Mouse (Mus musculus) kidney, adult 2 months (tissue): ENCODE measurements around the gene H2al1m. TPM values are rescaled to one million over a fixed set of nuclear protein-coding genes. Genes with fewer than 3 reads are reported as not detected.

Experiments
- DNase-seq: peaks from one replicate; pipeline ENCODE4 v3.0.0; 2021
- H3K27ac ChIP-seq: fragments of 200-500 bp; 2 replicates; pipeline ENCODE4 v1.5.1; 2012; ENCODE audit warnings: low read depth, low read length, control low read depth, inconsistent platforms; ENCODE audit not compliant: insufficient read depth
- H3K27me3 ChIP-seq: fragments of 200-500 bp; replicated peaks from 2 replicates; pipeline ENCODE4 v1.6.1; 2012; ENCODE audit warnings: mild to moderate bottlenecking, moderate library complexity, low read length, inconsistent platforms; ENCODE audit not compliant: control insufficient read depth, insufficient read depth
- H3K36me3 ChIP-seq: fragments of 200-500 bp; 2 replicates; pipeline ENCODE4 v1.6.1; 2012; ENCODE audit warnings: mild to moderate bottlenecking, moderate library complexity, low read length, inconsistent platforms; ENCODE audit not compliant: control insufficient read depth, insufficient read depth
- H3K4me1 ChIP-seq: fragments of 200-500 bp; 2 replicates; pipeline ENCODE4 v1.6.1; 2011; ENCODE audit warnings: low read length; ENCODE audit not compliant: control insufficient read depth, insufficient read depth
- H3K4me3 ChIP-seq: fragments of 200-500 bp; 2 replicates; pipeline ENCODE4 v1.5.1; 2011; ENCODE audit warnings: mild to moderate bottlenecking, low read depth, low read length, control low read depth; ENCODE audit not compliant: insufficient read depth
- CTCF ChIP-seq: fragments of 200-500 bp; conservative IDR thresholded peaks from 2 replicates; pipeline ENCODE4 v1.5.1; 2011; ENCODE audit warnings: low read depth, mild to moderate bottlenecking, control low read depth, low read length, moderate library complexity, mixed read lengths; ENCODE audit not compliant: insufficient read depth, insufficient read length
- POLR2A ChIP-seq: fragments of 200-500 bp; IDR thresholded peaks from one replicate; pipeline ENCODE4 v1.6.1; 2011; ENCODE audit warnings: low read depth, low read length, control low read depth
- WGBS: fragments of 180-500 bp; shearing (Covaris S2); methylation state at CpG from one replicate; pipeline ENCODE4 v1.1.7; 2018; 5-methylcytosine and 5-hydroxymethylcytosine counted together
- polyA plus RNA-seq: library from polyadenylated mRNA; depleted of rRNA; stranded (reverse); fragments of >200 nt; gene quantifications from 2 replicates; pipeline ENCODE4 v1.2.3, GENCODE M21; 2012

H2al1m gene
- polyA plus RNA-seq, 1 experiment: not detected

DNA sequence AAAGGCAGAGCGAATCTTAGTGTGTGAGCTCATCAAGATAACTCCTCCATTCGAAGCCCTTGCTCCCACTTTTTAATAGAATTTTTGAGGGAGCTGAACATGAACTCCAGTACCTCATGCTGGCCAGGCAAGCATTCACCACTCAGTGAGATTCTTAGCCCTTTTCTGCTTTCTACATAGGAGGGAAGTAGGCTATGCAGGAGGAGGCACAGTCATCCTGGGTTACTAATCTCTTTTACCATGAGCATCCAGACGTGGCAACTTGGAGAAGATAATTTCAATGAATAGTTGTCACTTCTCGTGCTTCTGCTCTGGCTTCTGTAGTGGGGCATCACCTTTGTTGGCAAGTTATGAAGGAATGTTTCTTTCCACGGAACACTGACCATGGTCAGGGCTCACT is 26.8 kb upstream of the H2al1m start, which contains the start of gene Gm14862:
TSS of gene Gm14862 (minus strand) at position 134 of the 400 bp plus-strand sequence.
- Histone ChIP-seq H3K27me3 (no peaks in the 10 kb centered on the region), H3K4me3 (no peak within 1 kb of the TSS), H3K4me1 (no peaks in the 10 kb centered on the region), H3K27ac (no peak within 1 kb of the TSS), H3K36me3 (no peaks in the 10 kb centered on the region)
- DNase-seq: no peak
- WGBS: 61% methylated on average over 5 of the region's 5 CpGs
- TF ChIP-seq POLR2A (no peak), CTCF (no peak)

DNA sequence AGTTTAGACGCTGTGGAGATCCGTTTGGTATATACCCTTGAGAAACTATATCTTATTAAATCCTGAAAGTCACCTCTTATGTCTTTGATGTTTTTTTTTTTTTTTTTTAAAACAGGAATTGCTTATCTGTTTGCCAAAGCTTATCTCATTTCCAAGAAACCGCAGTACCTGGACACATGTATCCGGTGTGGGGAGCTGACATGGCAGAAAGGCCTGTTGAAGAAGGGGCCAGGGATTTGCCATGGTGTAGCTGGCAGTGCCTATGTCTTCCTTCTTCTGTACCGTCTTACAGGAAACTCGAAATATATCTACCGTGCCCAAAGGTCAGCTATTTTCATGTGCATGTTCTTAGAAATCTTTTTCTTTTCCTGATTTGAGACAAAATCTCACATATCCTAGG is 25.7 kb upstream of the H2al1m start:
- H3K36me3 ChIP-seq: no peaks in the 10 kb centered on the region
- 86% methylated on average over 7 of the region's 7 CpGs for WGBS
- TF ChIP-seq POLR2A (no peak), CTCF (no peak)
- no peaks in the 10 kb centered on the region for H3K4me1 ChIP-seq
- no peak overlapping the region for H3K27ac ChIP-seq
- no peak overlapping the region for H3K4me3 ChIP-seq
- DNase-seq: no peak
- H3K27me3 ChIP-seq: no peaks in the 10 kb centered on the region

GRCm38 (mm10) chrX:9259267-9259666 is 24.3 kb upstream of the H2al1m start:
- Histone ChIP-seq H3K27ac (no peak overlapping the region), H3K4me1 (no peaks in the 10 kb centered on the region), H3K27me3 (no peaks in the 10 kb centered on the region), H3K4me3 (no peak overlapping the region), H3K36me3 (no peaks in the 10 kb centered on the region)
- TF ChIP-seq CTCF: no peak
- no peak for TF ChIP-seq POLR2A
- no peak for DNase-seq
- 92% methylated on average over 1 of the region's 1 CpGs for WGBS

DNA sequence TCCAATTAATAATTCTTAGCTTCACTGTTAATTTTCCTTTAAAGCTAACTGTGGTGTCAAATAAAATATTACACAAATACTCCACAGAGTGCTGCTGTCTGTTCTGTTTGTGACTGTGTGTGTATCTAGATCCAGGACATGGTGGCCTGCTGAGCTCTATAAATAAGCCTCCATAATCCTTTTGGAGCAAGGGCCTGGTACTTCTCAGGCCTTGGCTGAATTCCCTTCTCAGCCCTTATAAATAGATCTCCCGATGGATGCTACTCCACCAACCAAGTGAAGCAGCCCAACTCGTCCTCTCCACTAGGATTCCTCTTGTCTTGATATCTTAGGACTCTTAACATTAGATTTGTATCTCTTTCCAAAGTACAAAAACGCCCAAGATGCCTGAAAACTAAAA is 12.5 kb upstream of the H2al1m start:
- no peaks in the 10 kb centered on the region for H3K4me1 ChIP-seq
- TF ChIP-seq CTCF (no peak), POLR2A (no peak)
- H3K27ac ChIP-seq: no peak overlapping the region
- no peaks in the 10 kb centered on the region for H3K27me3 ChIP-seq
- 84% methylated on average over 3 of the region's 3 CpGs for WGBS
- H3K4me3 ChIP-seq: no peak overlapping the region
- H3K36me3 ChIP-seq: no peaks in the 10 kb centered on the region
- DNase-seq: no peak

DNA sequence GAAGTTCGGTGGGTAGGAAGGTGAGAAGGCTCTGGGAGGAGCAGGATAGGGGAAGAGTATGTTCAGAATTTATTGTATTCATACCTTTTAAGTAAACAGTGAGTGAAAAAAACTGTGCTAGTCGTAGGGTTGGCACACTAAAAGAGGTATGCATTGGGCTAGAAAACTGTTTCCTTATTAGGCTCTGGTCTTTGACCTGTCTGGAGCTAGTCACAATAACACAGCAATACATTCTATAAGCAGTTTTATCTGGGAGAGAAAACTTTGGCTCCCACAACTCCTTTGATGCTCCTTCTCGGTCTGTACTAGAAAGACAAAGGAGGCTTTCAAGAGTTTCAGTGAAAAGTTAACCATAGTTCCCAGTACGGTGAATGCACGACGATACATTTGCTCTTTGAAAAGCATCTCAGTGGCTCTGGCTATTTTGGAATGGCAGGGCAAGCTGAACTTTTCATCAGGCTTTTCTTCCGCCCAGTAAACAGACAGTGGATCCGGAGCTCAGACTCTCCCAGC is 11.6 kb upstream of the H2al1m start:
- Histone ChIP-seq H3K27me3 (no peaks in the 10 kb centered on the region), H3K36me3 (no peaks in the 10 kb centered on the region), H3K4me1 (no peaks in the 10 kb centered on the region), H3K27ac (no peak overlapping the region), H3K4me3 (peak overlapping the region; percentile 71)
- DNase-seq: no peak
- no peak for TF ChIP-seq POLR2A
- 8% methylated on average over 8 of the region's 8 CpGs for WGBS

- Histone ChIP-seq H3K4me1 (no peaks in the 10 kb centered on the region), H3K27ac (no peak within 1 kb of the TSS), H3K4me3 (peak within 1 kb of the TSS; percentile 71), H3K36me3 (no peaks in the 10 kb centered on the region), H3K27me3 (no peaks in the 10 kb centered on the region)
- TF ChIP-seq POLR2A (no peak), CTCF (no peak)
- peak; percentile 44 for DNase-seq
- 3% methylated on average over 42 of the region's 94 CpGs for WGBS
Observed at GRCm38 (mm10) chrX:9272460-9273361, 10.9 kb upstream of the H2al1m start, which contains the start of gene Xk. Gene Xk (plus strand): TSS chrX:9272756.

DNA sequence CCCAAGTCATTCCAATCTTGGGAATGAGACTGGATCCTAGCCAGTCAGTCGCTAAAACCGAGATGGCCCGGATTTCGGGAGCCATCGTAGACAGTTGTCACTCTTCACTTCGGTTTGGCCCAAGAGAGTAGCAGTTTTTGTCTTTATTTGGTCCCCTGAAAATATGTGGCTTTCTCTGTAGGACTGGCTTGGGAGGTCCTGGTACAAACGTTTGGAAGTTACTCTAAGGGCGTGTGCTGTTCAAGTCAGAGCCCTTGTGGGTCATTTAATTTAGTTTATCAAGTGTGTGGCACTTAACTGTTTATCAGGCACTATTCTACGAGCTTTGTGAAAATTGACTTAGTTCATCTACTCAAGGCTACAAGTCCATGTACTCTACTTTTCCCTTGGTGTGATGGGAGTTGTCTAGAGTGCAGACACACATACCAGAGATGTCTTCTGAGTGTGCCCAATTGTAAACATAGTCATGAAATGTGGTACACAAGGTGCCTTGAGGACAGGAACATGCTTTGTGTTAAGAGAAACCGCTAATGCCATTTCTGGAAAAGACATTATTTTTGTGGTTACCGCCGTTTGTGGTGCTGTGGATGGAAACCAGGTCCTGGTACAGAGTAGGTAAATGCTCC is 10.1 kb upstream of the H2al1m start:
- H3K4me3 ChIP-seq: peak overlapping the region; percentile 71
- no peak overlapping the region for H3K27ac ChIP-seq
- no peaks in the 10 kb centered on the region for H3K36me3 ChIP-seq
- no peaks in the 10 kb centered on the region for H3K4me1 ChIP-seq
- DNase-seq: no peak
- H3K27me3 ChIP-seq: no peaks in the 10 kb centered on the region
- TF ChIP-seq POLR2A: no peak
- TF ChIP-seq CTCF: no peak
- 61% methylated on average over 12 of the region's 12 CpGs for WGBS
